In the genomic region with DNA sequence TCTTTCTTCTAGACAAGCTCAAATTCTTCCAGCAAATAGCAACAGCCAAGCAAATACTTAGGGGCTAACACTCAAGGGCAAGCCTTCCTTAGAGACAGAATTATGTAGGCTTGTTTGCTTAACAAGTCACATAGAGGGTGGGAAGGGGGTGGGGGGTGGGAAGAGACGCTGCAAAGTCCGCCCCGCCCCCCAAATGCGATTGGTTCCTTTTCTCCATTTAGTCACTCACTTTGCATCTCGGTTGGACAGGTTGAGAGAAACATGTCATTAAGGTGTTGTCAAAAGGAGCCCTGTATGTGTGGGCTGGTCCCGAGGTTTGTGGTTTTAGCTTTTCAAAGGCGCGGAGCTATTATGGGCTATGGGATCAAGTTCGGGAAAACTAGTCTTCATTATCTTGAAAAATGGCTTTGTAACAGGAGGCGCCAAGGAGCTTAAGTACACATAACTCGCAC, we compare ENCODE assay signal across 9 mouse cellular contexts. TPM values are rescaled to one million over a fixed set of nuclear protein-coding genes. Genes with fewer than 3 reads are reported as not detected.
A peak's percentile ranks its signal among the peaks of the same experiment; 100 is the strongest.
DNase-seq lines count a peak whose midpoint lies in the region; ATAC-seq lines count a peak whose summit lies in the region.
"Had no signal": no experiment of that assay in that cellular context is flagged by ENCODE, and none has a peak within 500 bp of the region (broad histone marks: within the 10 kb centered on the region; RNA-seq: fewer than 3 reads in every experiment).

A gene (plus strand): TSS at position 402 of the 452 bp plus-strand sequence.

- peak within 1 kb of the TSS; percentile 41 for H3K9ac ChIP-seq in heart, embryonic 12.5 days
- peak within 1 kb of the TSS; percentile 55 for H3K9ac ChIP-seq in lung, embryonic 16.5 days (ENCODE audit: low read length)

- peaks cover 6% of the 10 kb centered on the region; the same call in 1 of the 2 replicates for H3K4me1 ChIP-seq in heart, embryonic 12.5 days (replicated peaks)
- peaks cover 4% of the 10 kb centered on the region; the same call in 1 of the 2 replicates for H3K4me1 ChIP-seq in lung, embryonic 16.5 days (replicated peaks; ENCODE audit: control insufficient read depth, insufficient read depth, low read length)

- no peaks in the 10 kb centered on the region for H3K36me3 ChIP-seq in heart, embryonic 12.5 days
- no peaks in the 10 kb centered on the region for H3K36me3 ChIP-seq in lung, embryonic 16.5 days (ENCODE audit: control insufficient read depth, insufficient read depth, low read length)

- under 1% methylated on average over 11 of the region's 11 CpGs for WGBS in heart, embryonic 12.5 days
- WGBS in lung, embryonic 16.5 days = 1% methylated on average over 11 of the region's 11 CpGs

- DNase-seq in heart, adult 8-10 months (ENCODE audit: low spot score) = no peak
- DNase-seq in cerebellum, adult 18-20 months = peak; percentile 81 to 82
- DNase-seq in frontal cortex, adult 2 months (ENCODE audit: extremely low spot score in 1 of 2, low spot score in 1 of 2) = peak; percentile 26 to 62
- peak; percentile 64 to 78 for DNase-seq in kidney, postnatal 36 days
- peak; percentile 55 for DNase-seq in retina, postnatal 1 day
- DNase-seq in layer of hippocampus, adult 8-10 months (ENCODE audit: low spot score in 2 of 2) = no peak

- no peak for ATAC-seq in heart, embryonic 12.5 days (ENCODE audit: insufficient number of reproducible peaks, low FRiP score)
- peak; percentile 86 for ATAC-seq in lung, embryonic 16.5 days (ENCODE audit: low read depth)

- no peak within 1 kb of the TSS for H3K27ac ChIP-seq in heart, embryonic 12.5 days (ENCODE audit: poor library complexity, severe bottlenecking)
- H3K27ac ChIP-seq in lung, embryonic 16.5 days (ENCODE audit: low read length) = peak within 1 kb of the TSS; percentile 65

- H3K9me3 ChIP-seq in heart, embryonic 12.5 days (replicated peaks) = no peaks in the 10 kb centered on the region
- H3K9me3 ChIP-seq in lung, embryonic 16.5 days (ENCODE audit: control insufficient read depth, low read length) = no peaks in the 10 kb centered on the region

- peak within 1 kb of the TSS; percentile 78 for H3K4me2 ChIP-seq in heart, embryonic 12.5 days
- peak within 1 kb of the TSS; percentile 68 for H3K4me2 ChIP-seq in lung, embryonic 16.5 days (ENCODE audit: low read depth, low read length)

- H3K27me3 ChIP-seq in heart, embryonic 12.5 days (replicated peaks) = peaks cover 18% of the 10 kb centered on the region
- H3K27me3 ChIP-seq in lung, embryonic 16.5 days (ENCODE audit: control insufficient read depth, insufficient read depth, low read depth, low read length) = no peaks in the 10 kb centered on the region

- peak within 1 kb of the TSS; percentile 44 for H3K4me3 ChIP-seq in heart, embryonic 12.5 days
- peak within 1 kb of the TSS; percentile 43 for H3K4me3 ChIP-seq in lung, embryonic 16.5 days (ENCODE audit: low read length)

RNA-seq across cellular contexts. Expression of the gene that starts here (rescaled TPM):
- 0.23 and 0.31 TPM in 2 replicates for polyA plus RNA-seq in heart, embryonic 12.5 days (2016; fragmentation: Nextera tagmentation; extraction: Ambion mirVana)
- under 1 TPM; 0.13 to 0.56 (median 0.24) TPM for total RNA-seq in heart, adult 8-10 months (2022)
- 3.4 and 4.0 TPM in 2 replicates for polyA plus RNA-seq in frontal cortex, adult 2 months (2012; rRNA removed)
- 6.9 and 7.3 TPM in 2 replicates for polyA plus RNA-seq in lung, embryonic 16.5 days (2015; fragmentation: Nextera tagmentation; extraction: Ambion mirVana)
- total RNA-seq in layer of hippocampus, adult 8-10 months (2022) = 1 to 10 TPM; 4.1 to 5.1 (median 4.8) TPM
- total RNA-seq: MEL had no signal

Comparison
In these comparisons a context has a peak if more than half of its experiments do, and no peak if none do; other contexts are left out.
1. DNase-seq: peak in cerebellum, adult 18-20 months (2 of 2), frontal cortex, adult 2 months (2 of 2), kidney, postnatal 36 days (2 of 2) and retina, postnatal 1 day (single experiment); none in heart, adult 8-10 months (single experiment) and layer of hippocampus, adult 8-10 months (0 of 2).